Mouse (Mus musculus) limb, embryonic 11.5 days (tissue): ENCODE results near the gene Kri1. TPM values are rescaled to one million over a fixed set of nuclear protein-coding genes. Genes with fewer than 3 reads are reported as not detected.

Experiments used
- ATAC-seq: fragments of 200-750 bp; cut with Nextera tagmentation; 2 replicates; pipeline ENCODE4 v1.8.0; 2017; ENCODE audit warnings: low read depth; ENCODE audit not compliant: insufficient number of reproducible peaks, low FRiP score, low TSS enrichment
- DNase-seq: peaks from one replicate; pipeline ENCODE4 v3.0.0-alpha.2; 2015; ENCODE audit warnings: low spot score
- H3K27ac ChIP-seq: fragments of 300-500 bp; sonication (generic); replicated peaks from 2 replicates; pipeline ENCODE4 v1.5.1; 2014; ENCODE audit warnings: low read depth, mild to moderate bottlenecking, low read length
- H3K27me3 ChIP-seq: fragments of 300-500 bp; sonication (generic); 2 replicates; pipeline ENCODE4 v1.6.1; 2014; ENCODE audit warnings: mild to moderate bottlenecking, low read length, mixed read lengths; ENCODE audit not compliant: control insufficient read depth, insufficient read depth
- H3K36me3 ChIP-seq: fragments of 300-500 bp; sonication (generic); 2 replicates; pipeline ENCODE4 v1.6.1; 2014; ENCODE audit warnings: mild to moderate bottlenecking, low read length, moderate library complexity, mixed read lengths; ENCODE audit not compliant: control insufficient read depth, insufficient read depth
- H3K4me1 ChIP-seq: fragments of 300-500 bp; sonication (generic); 2 replicates; pipeline ENCODE4 v1.6.1; 2014; ENCODE audit warnings: low read length, mixed read lengths; ENCODE audit not compliant: control insufficient read depth, insufficient read depth
- H3K4me2 ChIP-seq: fragments of 300-500 bp; sonication (generic); 2 replicates; pipeline ENCODE4 v1.6.1; 2014; ENCODE audit warnings: low read depth, mild to moderate bottlenecking, moderate library complexity; ENCODE audit not compliant: severe bottlenecking
- H3K4me3 ChIP-seq: fragments of 300-500 bp; sonication (generic); 2 replicates; pipeline ENCODE4 v1.5.1; 2014; ENCODE audit warnings: low read depth, low read length
- H3K9ac ChIP-seq: fragments of 300-500 bp; sonication (generic); 2 replicates; pipeline ENCODE4 v1.6.1; 2014; ENCODE audit warnings: mild to moderate bottlenecking, low read length
- H3K9me3 ChIP-seq: fragments of 300-500 bp; sonication (generic); 2 replicates; pipeline ENCODE4 v1.6.1; 2016; ENCODE audit warnings: low read length; ENCODE audit not compliant: control insufficient read depth
- WGBS: fragments of 180-500 bp; shearing (Covaris S2); extraction: QIAGEN DNeasy Blood & Tissue Kit; methylation state at CpG from one replicate; pipeline ENCODE4 v1.1.7; 2014; 5-methylcytosine and 5-hydroxymethylcytosine counted together
- polyA plus RNA-seq: library from polyadenylated mRNA; unstranded; fragments of >200 nt; fragmentation: Nextera tagmentation; extraction: Ambion mirVana; gene quantifications from 2 replicates; pipeline ENCODE4 v1.2.1, GENCODE M21; 2014

Kri1 gene
- polyA plus RNA-seq, 1 experiment from 2014 or later = 14.1 TPM

- peak overlapping the region; percentile 60 for H3K4me2 ChIP-seq
- peaks cover 12% of the 10 kb centered on the region for H3K4me1 ChIP-seq
- no peaks in the 10 kb centered on the region for H3K9me3 ChIP-seq
- H3K27ac ChIP-seq = peak overlapping the region; percentile 49; the same call in 1 of the 2 replicates
- H3K27me3 ChIP-seq = no peaks in the 10 kb centered on the region
- no peak for DNase-seq
- H3K36me3 ChIP-seq = no peaks in the 10 kb centered on the region
- H3K9ac ChIP-seq = peak overlapping the region; percentile 51
- no peak for ATAC-seq
- WGBS = under 1% methylated on average over 20 of the region's 20 CpGs
- H3K4me3 ChIP-seq = peak overlapping the region; percentile 58
Measured at GRCm38 (mm10) chr9:21290589-21290988, 2.8 kb upstream of the Kri1 start.

GRCm38 (mm10) chr9:21289337-21289671 lies 1.5 kb upstream of the Kri1 start:
- ATAC-seq (no peak), DNase-seq (no peak)
- Histone ChIP-seq H3K9me3 (no peaks in the 10 kb centered on the region), H3K27me3 (no peaks in the 10 kb centered on the region), H3K27ac (no peak overlapping the region), H3K4me1 (peaks cover 12% of the 10 kb centered on the region), H3K4me2 (no peak overlapping the region), H3K4me3 (no peak overlapping the region), H3K9ac (no peak overlapping the region), H3K36me3 (peaks cover 5% of the 10 kb centered on the region; the same call in 1 of the 2 replicates)
- 80% methylated on average over 2 of the region's 2 CpGs for WGBS

GRCm38 (mm10) chr9:21288404-21289336 lies 901 bp upstream of the Kri1 start:
- Histone ChIP-seq H3K27ac (no peak overlapping the region), H3K27me3 (no peaks in the 10 kb centered on the region), H3K9ac (no peak overlapping the region), H3K4me3 (peak overlapping the region; percentile 82), H3K36me3 (peaks cover 6% of the 10 kb centered on the region; the same call in 1 of the 2 replicates), H3K4me1 (peaks cover 12% of the 10 kb centered on the region), H3K9me3 (no peaks in the 10 kb centered on the region), H3K4me2 (peak overlapping the region; percentile 81)
- no peak for DNase-seq
- no peak for ATAC-seq
- WGBS = 76% methylated on average over 13 of the region's 13 CpGs

GRCm38 (mm10) chr9:21286753-21287152 lies 1.0 kb downstream of the Kri1 start:
- peaks cover 12% of the 10 kb centered on the region for H3K4me1 ChIP-seq
- H3K9ac ChIP-seq = peak overlapping the region; percentile 75; the same call in 1 of the 2 replicates
- peak overlapping the region; percentile 82 for H3K4me3 ChIP-seq
- H3K27me3 ChIP-seq = no peaks in the 10 kb centered on the region
- no peak for ATAC-seq
- WGBS = 74% methylated on average over 3 of the region's 3 CpGs
- no peaks in the 10 kb centered on the region for H3K9me3 ChIP-seq
- H3K27ac ChIP-seq = no peak overlapping the region
- H3K4me2 ChIP-seq = peak overlapping the region; percentile 81
- DNase-seq = no peak
- peaks cover 10% of the 10 kb centered on the region; the same call in 1 of the 2 replicates for H3K36me3 ChIP-seq

- Histone ChIP-seq H3K4me3 (no peak overlapping the region), H3K27ac (no peak overlapping the region), H3K36me3 (peaks cover 27% of the 10 kb centered on the region), H3K4me2 (no peak overlapping the region), H3K27me3 (no peaks in the 10 kb centered on the region), H3K4me1 (peaks cover 12% of the 10 kb centered on the region), H3K9me3 (no peaks in the 10 kb centered on the region), H3K9ac (no peak overlapping the region)
- no peak for DNase-seq
- no peak for ATAC-seq
- 81% methylated on average over 3 of the region's 3 CpGs for WGBS
Measured at GRCm38 (mm10) chr9:21283994-21284393, 3.8 kb downstream of the Kri1 start.

- Histone ChIP-seq H3K36me3 (peaks cover 29% of the 10 kb centered on the region), H3K4me3 (no peak overlapping the region), H3K4me1 (peaks cover 10% of the 10 kb centered on the region), H3K4me2 (no peak overlapping the region), H3K9me3 (no peaks in the 10 kb centered on the region), H3K27ac (no peak overlapping the region), H3K9ac (no peak overlapping the region), H3K27me3 (no peaks in the 10 kb centered on the region)
- ATAC-seq (no peak), DNase-seq (no peak)
- WGBS = 87% methylated on average over 5 of the region's 5 CpGs
Measured at GRCm38 (mm10) chr9:21283591-21283990, 4.2 kb downstream of the Kri1 start.

- Histone ChIP-seq H3K9me3 (no peaks in the 10 kb centered on the region), H3K27me3 (no peaks in the 10 kb centered on the region), H3K4me3 (no peak overlapping the region), H3K36me3 (peaks cover 55% of the 10 kb centered on the region), H3K27ac (no peak overlapping the region), H3K4me1 (no peaks in the 10 kb centered on the region), H3K4me2 (no peak overlapping the region), H3K9ac (no peak overlapping the region)
- DNase-seq (no peak), ATAC-seq (no peak)
- 97% methylated on average over 5 of the region's 5 CpGs for WGBS
Measured at GRCm38 (mm10) chr9:21277776-21278175, 10.0 kb downstream of the Kri1 start.

GRCm38 (mm10) chr9:21276307-21276706 lies 11.5 kb downstream of the Kri1 start:
- no peak for ATAC-seq
- H3K4me2 ChIP-seq = no peak overlapping the region

More at GRCm38 (mm10) chr9:21276307-21276706, 11.5 kb downstream of the Kri1 start:
- Histone ChIP-seq H3K36me3 (peaks cover 59% of the 10 kb centered on the region), H3K4me3 (no peak overlapping the region), H3K9me3 (no peaks in the 10 kb centered on the region), H3K4me1 (no peaks in the 10 kb centered on the region), H3K27ac (no peak overlapping the region), H3K9ac (no peak overlapping the region), H3K27me3 (no peaks in the 10 kb centered on the region)
- WGBS = 86% methylated on average over 8 of the region's 8 CpGs
- no peak for DNase-seq
